Mouse (Mus musculus) lung, postnatal 0 days (tissue): ENCODE data around the gene Sh2b2. TPM values are rescaled to one million over a fixed set of nuclear protein-coding genes. Genes with fewer than 3 reads are reported as not detected.

Experiments used
- ATAC-seq: fragments of 200-750 bp; cut with Nextera tagmentation; 2 replicates; pipeline ENCODE4 v1.8.0; 2017; ENCODE audit warnings: moderate library complexity
- DNase-seq: peaks from one replicate; pipeline ENCODE4 v3.0.0-alpha.2; 2016; ENCODE audit warnings: low spot score
- H3K27ac ChIP-seq: fragments of 300-500 bp; sonication (generic); 2 replicates; pipeline ENCODE4 v1.5.1; 2014; ENCODE audit warnings: antibody characterized with exemption, mild to moderate bottlenecking, low read length, mixed read lengths
- H3K27me3 ChIP-seq: fragments of 300-500 bp; sonication (generic); replicated peaks from 2 replicates; pipeline ENCODE4 v1.6.1; 2014; ENCODE audit warnings: low read length, mixed read lengths; ENCODE audit not compliant: insufficient read depth
- H3K36me3 ChIP-seq: fragments of 300-500 bp; sonication (generic); 2 replicates; pipeline ENCODE4 v1.6.1; 2014; ENCODE audit warnings: low read length, mixed read lengths; ENCODE audit not compliant: insufficient read depth
- H3K4me1 ChIP-seq: fragments of 300-500 bp; sonication (generic); 2 replicates; pipeline ENCODE4 v1.6.1; 2014; ENCODE audit warnings: antibody characterized with exemption, low read depth, low read length, mixed read lengths; ENCODE audit not compliant: insufficient read depth
- H3K4me2 ChIP-seq: fragments of 300-500 bp; sonication (generic); replicated peaks from 2 replicates; pipeline ENCODE4 v1.6.1; 2014; ENCODE audit warnings: low read depth, mild to moderate bottlenecking, low read length, moderate library complexity, mixed read lengths
- H3K4me3 ChIP-seq: fragments of 300-500 bp; sonication (generic); 2 replicates; pipeline ENCODE4 v1.5.1; 2014; ENCODE audit warnings: low read depth, low read length
- H3K9ac ChIP-seq: fragments of 300-500 bp; sonication (generic); replicated peaks from 2 replicates; pipeline ENCODE4 v1.6.1; 2014; ENCODE audit warnings: low read depth, mild to moderate bottlenecking
- H3K9me3 ChIP-seq: fragments of 300-500 bp; sonication (generic); 2 replicates; pipeline ENCODE4 v1.6.1; 2016; ENCODE audit warnings: low read length, mixed read lengths
- CTCF ChIP-seq: IDR thresholded peaks from 2 replicates; pipeline ENCODE4 v1.5.1; 2016; ENCODE audit warnings: antibody characterized with exemption, mild to moderate bottlenecking
- EP300 ChIP-seq: IDR thresholded peaks from 2 replicates; pipeline ENCODE4 v1.6.1; 2016; ENCODE audit warnings: antibody characterized with exemption, mild to moderate bottlenecking, control low read depth
- WGBS: fragments of 180-500 bp; shearing (Covaris S2); extraction: QIAGEN DNeasy Blood & Tissue Kit; methylation state at CpG from one replicate; pipeline ENCODE4 v1.1.7; 2014; 5-methylcytosine and 5-hydroxymethylcytosine counted together
- polyA plus RNA-seq: library from polyadenylated mRNA; unstranded; fragments of >200 nt; fragmentation: Nextera tagmentation; extraction: Ambion mirVana; gene quantifications from 2 replicates; pipeline ENCODE4 v1.2.1, GENCODE M21; 2015

Sh2b2 gene
- polyA plus RNA-seq, 1 experiment from 2014 or later = 1.8 TPM

DNA sequence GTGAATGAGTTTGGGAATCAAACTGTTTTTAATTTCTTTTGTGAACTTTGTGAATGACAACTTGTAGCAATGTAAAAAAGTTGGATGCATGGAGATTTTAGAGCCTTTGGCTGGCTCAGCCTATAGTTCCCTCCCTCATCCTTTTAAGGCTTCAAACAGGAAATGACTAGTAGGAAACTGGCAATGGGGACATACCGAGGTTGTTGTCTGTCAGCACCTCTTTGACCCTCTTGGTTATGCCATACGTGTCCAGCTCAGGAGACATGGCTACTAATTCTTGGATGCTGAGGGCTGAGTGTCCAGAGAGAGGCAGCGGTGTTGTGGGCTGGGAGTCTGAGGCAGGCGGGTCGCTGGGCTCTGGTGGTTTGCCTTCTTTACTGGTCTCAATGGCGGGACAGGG, 40.2 kb upstream of the Sh2b2 start:
- H3K4me1 ChIP-seq = no peaks in the 10 kb centered on the region
- H3K27ac ChIP-seq = no peak overlapping the region
- peaks cover 31% of the 10 kb centered on the region for H3K36me3 ChIP-seq
- no peak overlapping the region for H3K4me2 ChIP-seq
- no peaks in the 10 kb centered on the region for H3K9me3 ChIP-seq
- no peaks in the 10 kb centered on the region for H3K27me3 ChIP-seq
- H3K4me3 ChIP-seq = no peak overlapping the region
- DNase-seq (no peak), ATAC-seq (no peak)
- 78% methylated on average over 6 of the region's 6 CpGs for WGBS
- no peak for TF ChIP-seq CTCF
- no peak for TF ChIP-seq EP300
- no peak overlapping the region for H3K9ac ChIP-seq

DNA sequence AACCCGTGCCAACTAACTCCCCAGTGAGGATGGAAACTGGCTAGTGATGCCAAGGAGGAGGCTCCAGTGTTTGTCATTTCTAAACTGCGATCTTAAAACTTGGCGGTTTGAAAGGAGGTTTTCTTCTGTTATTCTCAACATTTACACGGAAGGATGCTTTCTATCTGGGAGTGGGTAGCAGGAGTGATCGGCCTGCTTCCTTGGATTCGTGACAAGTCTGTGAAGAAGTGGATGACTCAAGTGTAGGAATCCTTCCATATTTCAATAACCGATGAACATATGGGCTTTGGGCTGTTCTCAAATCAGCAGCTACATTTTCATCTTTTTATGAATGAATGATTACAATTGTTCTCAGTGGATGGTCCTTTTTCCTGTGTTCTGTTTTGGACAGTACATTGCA, 38.8 kb upstream of the Sh2b2 start:
- 79% methylated on average over 7 of the region's 7 CpGs for WGBS
- peaks cover 32% of the 10 kb centered on the region for H3K36me3 ChIP-seq
- H3K4me2 ChIP-seq = no peak overlapping the region
- ATAC-seq (no peak), DNase-seq (no peak)
- H3K4me1 ChIP-seq = no peaks in the 10 kb centered on the region
- H3K9me3 ChIP-seq = no peaks in the 10 kb centered on the region
- H3K9ac ChIP-seq = no peak overlapping the region
- H3K4me3 ChIP-seq = no peak overlapping the region
- H3K27ac ChIP-seq = no peak overlapping the region
- H3K27me3 ChIP-seq = no peaks in the 10 kb centered on the region
- no peak for TF ChIP-seq EP300
- no peak for TF ChIP-seq CTCF

DNA sequence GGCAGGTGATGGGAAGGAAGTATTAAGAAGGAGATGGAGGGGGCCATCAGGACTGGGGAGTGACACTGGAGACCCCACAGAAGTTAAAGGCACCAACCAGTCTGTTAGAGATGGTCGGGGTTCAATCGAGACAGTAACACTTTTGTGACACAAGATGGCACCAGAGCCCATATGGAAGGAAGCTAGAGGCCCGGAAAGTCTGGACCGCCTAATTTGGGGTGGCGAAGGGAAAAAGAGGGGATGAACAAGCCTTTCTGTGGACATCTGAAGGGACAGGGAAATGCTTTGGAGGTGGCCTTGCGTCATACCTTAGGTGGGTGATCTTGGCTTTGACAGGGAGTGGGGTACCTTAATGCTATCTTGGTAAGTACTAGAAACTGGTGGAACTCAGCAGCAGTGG, 35.0 kb upstream of the Sh2b2 start:
- TF ChIP-seq CTCF (peak; percentile 68), EP300 (no peak)
- Histone ChIP-seq H3K27ac (no peak overlapping the region), H3K27me3 (no peaks in the 10 kb centered on the region), H3K4me1 (no peaks in the 10 kb centered on the region), H3K9ac (no peak overlapping the region), H3K4me3 (no peak overlapping the region), H3K4me2 (no peak overlapping the region), H3K36me3 (peaks cover 58% of the 10 kb centered on the region), H3K9me3 (no peaks in the 10 kb centered on the region)
- DNase-seq (no peak), ATAC-seq (no peak)
- 56% methylated on average over 6 of the region's 6 CpGs for WGBS

DNA sequence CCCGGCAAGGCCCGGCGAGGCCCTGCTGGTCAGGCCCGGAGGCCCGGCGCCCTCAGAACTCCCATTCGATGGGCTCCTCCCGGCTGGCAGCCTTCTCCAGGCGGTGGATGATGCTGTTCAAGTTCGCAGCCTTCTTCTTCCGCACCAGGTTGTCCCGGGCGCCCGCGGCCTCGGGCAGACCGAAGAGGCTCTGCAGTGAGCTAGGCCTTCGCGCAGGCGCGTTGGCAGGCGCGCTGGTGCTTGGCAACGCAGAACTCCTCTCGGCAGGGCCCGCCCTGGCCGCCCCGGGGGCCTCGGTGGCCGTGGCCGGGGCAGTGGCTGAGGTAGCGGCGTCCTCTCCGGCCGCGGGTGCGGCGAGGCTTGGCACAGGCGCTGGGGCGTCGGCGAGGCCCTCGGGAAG, 28.4 kb upstream of the Sh2b2 start:
- no peaks in the 10 kb centered on the region for H3K27me3 ChIP-seq
- no peaks in the 10 kb centered on the region for H3K4me1 ChIP-seq
- no peak for TF ChIP-seq CTCF
- no peak for TF ChIP-seq EP300
- no peak overlapping the region for H3K4me3 ChIP-seq
- DNase-seq (no peak), ATAC-seq (no peak)
- no peak overlapping the region for H3K27ac ChIP-seq
- no peak overlapping the region for H3K9ac ChIP-seq
- no peaks in the 10 kb centered on the region for H3K9me3 ChIP-seq
- 89% methylated on average over 42 of the region's 43 CpGs for WGBS
- H3K4me2 ChIP-seq = no peak overlapping the region
- H3K36me3 ChIP-seq = peaks cover 59% of the 10 kb centered on the region

GRCm38 (mm10) chr5:136269937-136270336, 23.6 kb upstream of the Sh2b2 start:
- Histone ChIP-seq H3K27ac (no peak overlapping the region), H3K36me3 (peaks cover 17% of the 10 kb centered on the region; the same call in 1 of the 2 replicates), H3K4me2 (no peak overlapping the region), H3K9ac (no peak overlapping the region), H3K9me3 (no peaks in the 10 kb centered on the region), H3K27me3 (no peaks in the 10 kb centered on the region), H3K4me1 (no peaks in the 10 kb centered on the region), H3K4me3 (no peak overlapping the region)
- ATAC-seq = peak; percentile 23
- 42% methylated on average over 4 of the region's 4 CpGs for WGBS
- peak; percentile 50 for DNase-seq
- no peak for TF ChIP-seq CTCF
- TF ChIP-seq EP300 = no peak

GRCm38 (mm10) chr5:136266077-136266476, 19.7 kb upstream of the Sh2b2 start:
- no peaks in the 10 kb centered on the region for H3K27me3 ChIP-seq
- ATAC-seq (no peak), DNase-seq (no peak)
- H3K4me3 ChIP-seq = no peak overlapping the region
- H3K4me1 ChIP-seq = no peaks in the 10 kb centered on the region
- WGBS = 72% methylated on average over 7 of the region's 7 CpGs
- H3K4me2 ChIP-seq = no peak overlapping the region
- no peak overlapping the region for H3K27ac ChIP-seq
- H3K36me3 ChIP-seq = no peaks in the 10 kb centered on the region
- TF ChIP-seq EP300 = no peak
- TF ChIP-seq CTCF = no peak
- no peak overlapping the region for H3K9ac ChIP-seq
- no peaks in the 10 kb centered on the region for H3K9me3 ChIP-seq

DNA sequence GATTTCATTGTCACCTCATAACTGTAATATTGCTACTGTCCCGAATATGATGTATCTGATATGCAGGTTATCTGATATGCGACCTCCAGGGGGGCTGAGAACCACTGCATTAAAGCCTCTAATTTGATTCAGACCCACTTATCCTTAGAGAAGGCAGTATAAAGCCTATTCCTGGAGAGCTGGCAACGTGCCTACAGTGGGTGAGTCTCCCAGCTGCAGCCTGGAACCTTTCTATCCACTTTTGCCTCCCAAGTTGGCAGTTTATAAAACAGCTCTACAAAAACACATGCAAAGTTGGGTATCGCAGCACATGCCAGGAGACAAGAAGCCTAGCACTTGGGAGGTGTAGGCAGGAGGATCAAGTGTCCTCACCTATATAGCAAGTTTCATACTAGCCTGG, 17.0 kb upstream of the Sh2b2 start:
- Histone ChIP-seq H3K4me3 (no peak overlapping the region), H3K4me2 (no peak overlapping the region), H3K9me3 (no peaks in the 10 kb centered on the region), H3K4me1 (no peaks in the 10 kb centered on the region), H3K27ac (no peak overlapping the region), H3K27me3 (no peaks in the 10 kb centered on the region), H3K9ac (no peak overlapping the region), H3K36me3 (no peaks in the 10 kb centered on the region)
- WGBS = 80% methylated on average over 4 of the region's 4 CpGs
- ATAC-seq = no peak
- TF ChIP-seq CTCF = no peak
- no peak for DNase-seq
